Mouse (Mus musculus) retina, embryonic 14.5 days (tissue): ENCODE results near the gene Gm42372.

ENCODE experiments used
- DNase-seq: peaks from one replicate; pipeline ENCODE4 v3.0.0-alpha.2; 2015; ENCODE audit warnings: low spot score

Gene Gm42372

GRCm38 (mm10) chr7:17003230-17003960 lies 20.5 kb downstream of the Gm42372 start:
- DNase-seq = no peak

DNA sequence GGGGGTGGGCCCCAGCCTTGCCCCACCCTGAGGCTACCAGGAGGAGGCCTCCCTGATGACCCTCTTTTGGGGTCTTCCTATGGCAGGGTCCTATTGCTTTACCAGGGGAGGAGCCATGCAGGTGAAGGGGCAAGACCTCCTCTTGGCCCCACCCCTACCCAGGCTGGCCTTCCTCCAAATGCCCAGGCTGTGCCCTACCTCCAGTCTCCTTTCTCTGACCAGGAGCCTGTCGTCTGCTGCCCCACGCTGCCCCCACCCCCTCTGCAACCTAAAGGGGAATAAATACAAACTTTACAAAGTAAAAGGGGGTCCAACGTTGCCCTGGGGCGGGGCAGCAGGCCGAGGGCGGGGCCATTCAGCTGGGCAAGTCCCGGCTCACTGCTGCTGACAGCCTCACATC lies 21.8 kb downstream of the Gm42372 start:
- no peak for DNase-seq

- peak; percentile 58 for DNase-seq
Measured at GRCm38 (mm10) chr7:17007300-17007699, 24.4 kb downstream of the Gm42372 start.

DNA sequence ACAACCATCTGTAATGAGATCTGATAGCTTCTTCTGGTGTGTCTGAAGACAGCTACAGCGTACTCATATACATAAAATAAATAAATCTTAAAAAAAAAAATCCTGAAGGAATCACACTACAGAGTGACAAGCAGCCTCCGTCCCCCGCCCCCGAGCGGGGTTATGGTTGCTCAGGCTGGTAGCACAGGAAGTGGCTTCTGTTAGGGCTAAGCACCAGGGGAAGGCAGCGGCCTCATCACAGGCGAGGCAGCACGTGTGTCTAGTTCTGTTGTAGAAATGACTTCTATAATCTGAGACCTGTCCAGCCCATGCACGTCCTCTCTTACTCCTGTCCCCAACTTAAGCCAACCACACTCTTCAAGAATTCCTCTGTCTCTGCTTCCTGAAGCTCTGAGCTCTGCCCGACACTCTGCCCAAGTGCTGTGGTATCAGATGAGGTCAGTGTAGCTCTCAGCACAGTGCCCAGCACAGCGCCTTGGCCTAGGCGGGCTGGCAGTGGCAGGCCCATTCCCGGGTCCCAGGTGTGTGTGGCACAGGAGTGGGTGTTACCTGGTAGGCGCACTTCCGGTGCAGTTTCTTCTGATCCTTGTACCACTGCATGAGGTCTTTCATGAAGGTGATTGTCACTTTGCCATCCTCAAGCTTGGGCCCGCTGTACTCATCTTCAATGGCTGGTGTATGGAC lies 26.6 kb downstream of the Gm42372 start:
- DNase-seq = no peak

DNA sequence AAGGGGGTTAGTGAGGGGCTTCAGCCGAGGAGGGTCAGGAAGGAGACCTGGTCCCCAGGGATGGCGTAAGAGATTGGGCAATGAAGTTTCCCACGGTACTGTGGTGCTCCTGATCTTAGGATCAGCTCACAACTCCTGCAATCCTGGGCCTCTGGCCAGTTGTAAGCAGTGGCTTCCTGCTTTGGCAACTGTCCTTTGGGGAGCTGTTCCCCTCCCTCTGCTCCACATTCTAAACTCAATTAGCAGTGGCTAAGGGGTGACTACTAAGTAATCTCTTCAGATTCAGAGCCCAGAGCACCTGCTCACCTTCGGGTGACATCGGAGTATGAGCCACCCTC lies 27.1 kb downstream of the Gm42372 start:
- DNase-seq = no peak

GRCm38 (mm10) chr7:17011909-17012590 lies 29.2 kb downstream of the Gm42372 start:
- no peak for DNase-seq

GRCm38 (mm10) chr7:17015381-17015780 lies 32.5 kb downstream of the Gm42372 start:
- DNase-seq = no peak

DNA sequence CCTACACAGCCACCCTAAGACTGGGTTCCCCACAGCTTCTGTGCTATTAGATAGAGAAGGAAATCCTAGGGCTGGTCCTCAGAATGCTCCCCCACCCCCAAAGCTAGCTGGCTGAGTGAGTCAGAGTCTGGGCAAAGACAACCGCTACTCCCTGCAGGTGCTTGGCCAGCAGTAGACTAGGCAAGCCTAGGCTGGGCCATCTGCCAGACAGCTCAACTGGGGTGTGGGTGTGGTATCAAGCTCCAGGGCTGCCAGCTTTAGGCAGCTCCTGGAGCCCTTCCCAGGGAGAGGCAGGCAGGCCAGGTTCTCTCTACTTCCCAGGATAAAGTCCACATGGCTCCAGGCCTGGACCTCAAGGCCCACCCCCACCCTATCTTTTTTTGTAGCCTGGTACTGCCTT lies 34.1 kb downstream of the Gm42372 start:
- DNase-seq = no peak

- no peak for DNase-seq
Measured at GRCm38 (mm10) chr7:17017921-17018320, 35.0 kb downstream of the Gm42372 start.

DNA sequence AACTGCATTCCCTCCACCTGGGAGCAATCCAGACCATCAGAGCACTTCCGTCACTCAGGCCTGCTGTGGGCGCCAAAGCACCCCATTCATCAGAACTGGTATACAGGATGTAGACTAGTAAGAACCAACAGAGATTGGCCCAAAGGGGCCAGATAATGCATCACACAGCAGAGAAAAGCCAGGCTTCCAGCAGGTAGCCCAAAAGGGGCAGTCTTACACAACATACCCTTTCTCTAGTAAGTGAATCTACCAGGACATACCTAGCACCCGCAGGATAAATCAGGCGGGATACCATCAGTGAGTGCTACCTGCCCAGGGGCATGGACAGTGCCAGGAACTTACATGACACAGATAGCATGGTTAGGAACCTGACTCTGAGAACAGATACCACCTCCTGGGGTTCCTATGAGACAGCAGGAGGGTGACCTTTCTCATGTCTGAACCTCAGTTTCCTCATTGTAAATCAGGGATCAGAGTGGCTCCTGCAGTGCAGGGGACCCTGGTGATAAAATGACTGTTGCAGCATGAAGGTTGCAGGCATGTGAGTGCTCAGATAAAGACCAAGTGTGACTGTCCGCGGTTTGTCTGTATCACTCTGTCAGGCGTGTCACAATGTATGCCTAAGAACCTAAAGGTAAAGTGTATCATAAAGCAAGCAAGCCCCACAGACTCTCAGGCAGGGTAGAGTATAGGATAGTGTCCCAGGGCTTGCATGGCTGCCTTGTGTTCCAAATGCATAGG lies 36.7 kb downstream of the Gm42372 start:
- DNase-seq = no peak

GRCm38 (mm10) chr7:17022176-17022575 lies 39.3 kb downstream of the Gm42372 start:
- DNase-seq = no peak

GRCm38 (mm10) chr7:17023701-17024100 lies 40.8 kb downstream of the Gm42372 start:
- DNase-seq = no peak

- no peak for DNase-seq
Measured at GRCm38 (mm10) chr7:17024141-17024540, 41.3 kb downstream of the Gm42372 start.

GRCm38 (mm10) chr7:17024814-17025504 lies 42.1 kb downstream of the Gm42372 start:
- no peak for DNase-seq

DNA sequence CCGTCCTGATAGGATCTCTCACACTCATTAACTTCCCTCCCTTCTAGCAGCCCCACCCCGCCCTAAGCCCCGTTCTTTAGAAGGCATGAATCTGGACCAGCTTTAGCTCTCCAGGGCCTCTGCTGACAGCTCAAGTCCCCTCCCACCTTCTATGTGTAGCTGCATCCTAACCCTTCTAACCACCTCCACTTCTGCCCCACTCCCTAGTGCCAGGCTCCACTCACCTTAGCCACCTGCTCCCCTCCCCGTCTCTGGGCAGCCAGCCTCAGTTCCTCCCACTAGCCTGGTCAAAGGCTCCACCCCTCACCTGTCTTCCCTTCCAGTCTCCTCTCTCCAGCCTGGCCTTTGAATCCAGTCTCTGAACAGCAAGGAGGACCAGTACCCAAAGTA lies 42.6 kb downstream of the Gm42372 start:
- DNase-seq = no peak

DNA sequence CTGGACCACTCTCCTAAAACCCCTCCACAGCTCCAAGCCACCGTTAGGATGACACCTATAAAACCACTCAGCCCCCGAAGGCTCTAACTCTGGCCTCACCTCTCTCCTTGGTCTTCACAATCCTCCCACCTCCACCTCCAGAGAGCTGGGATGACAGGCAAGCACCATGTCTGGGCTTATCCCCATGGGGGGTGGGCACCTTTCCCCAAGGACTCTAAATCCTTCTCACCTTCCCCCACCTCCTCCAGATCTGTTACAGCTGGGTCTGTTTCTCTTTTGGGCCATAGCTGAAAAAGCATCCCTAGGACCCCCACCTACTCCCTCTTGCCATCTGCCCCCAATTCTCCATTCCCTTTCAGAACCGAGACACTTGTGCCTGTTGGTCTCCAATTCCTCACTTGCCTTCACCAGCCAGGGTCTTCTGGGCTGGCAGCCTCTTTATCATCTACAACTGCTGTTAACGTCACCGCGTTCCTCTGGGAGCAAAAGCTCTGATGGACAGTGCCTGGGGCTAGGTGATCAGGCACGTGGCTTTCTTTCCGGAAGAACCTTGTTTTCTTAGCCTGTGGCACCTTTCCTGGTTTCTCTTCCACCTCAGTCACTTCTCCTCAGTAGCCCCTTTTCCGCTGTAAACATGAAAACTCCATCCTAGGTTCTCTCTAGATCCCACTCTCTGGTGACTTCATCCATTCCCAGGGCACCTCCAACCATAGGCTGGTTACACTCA lies 43.2 kb downstream of the Gm42372 start:
- DNase-seq = no peak

GRCm38 (mm10) chr7:17026710-17027587 lies 44.1 kb downstream of the Gm42372 start:
- DNase-seq = peak; percentile 82

- DNase-seq = peak; percentile 93
Measured at GRCm38 (mm10) chr7:17027588-17028343, 44.9 kb downstream of the Gm42372 start, which contains the start of gene Ppp5c. TSS of gene Ppp5c (minus strand) at chr7:17027924.

- DNase-seq = no peak
Measured at GRCm38 (mm10) chr7:17028923-17029322, 46.0 kb downstream of the Gm42372 start.
